Mouse (Mus musculus): ENCODE results near the gene Ndc80.

DNA sequence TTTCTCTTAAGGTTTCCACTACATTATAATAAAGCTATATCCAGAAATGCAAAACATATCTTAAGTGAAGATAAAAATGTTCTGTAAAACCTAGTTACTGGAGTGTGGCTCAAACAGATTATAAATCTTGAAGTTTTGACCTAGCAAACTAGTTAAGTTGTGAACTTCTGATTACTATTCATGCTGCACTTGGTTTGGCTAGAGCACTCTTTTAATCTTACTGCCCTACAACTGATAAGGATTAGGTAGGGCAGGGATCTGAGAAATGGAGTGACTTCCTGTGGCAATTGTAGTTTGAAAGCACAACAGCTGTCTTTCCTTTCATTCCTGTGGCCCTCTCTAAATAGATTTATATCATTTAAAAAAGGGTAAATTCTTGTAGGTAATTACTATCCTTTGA is 1.4 kb upstream of the Ndc80 start:
- TF ChIP-seq CTCF (IDR thresholded peaks at IDR 0.05; ENCODE audit: low read depth, low read length) (no peak), POLR2A (IDR thresholded peaks at IDR 0.05; ENCODE audit: extremely low read depth, insufficient read depth, low read length) (no peak)
